In genomic region chr10:53580621-53581081, GRCm38 (mm10) we compare ENCODE assay signal across 8 mouse cellular contexts. TPM values are rescaled to one million over a fixed set of nuclear protein-coding genes. Genes with fewer than 3 reads are reported as not detected.
DNase-seq lines count a peak whose midpoint lies in the region; ATAC-seq and TF ChIP-seq lines count a peak whose summit lies in the region.

No protein-coding gene starts in this region.

- no peaks in the 10 kb centered on the region for H3K27me3 ChIP-seq in lung, embryonic 14.5 days (ENCODE audit: insufficient read depth, low read length)

- peak overlapping the region; percentile 86 for H3K4me2 ChIP-seq in lung, embryonic 14.5 days

- 8% methylated on average over 14 of the region's 14 CpGs for whole genome bisulfite sequencing in lung, embryonic 14.5 days

- H3K27ac ChIP-seq in lung, embryonic 14.5 days (ENCODE audit: low read depth): no peak overlapping the region; the same call in 1 of the 2 replicates

- no peaks in the 10 kb centered on the region; the same call in 1 of the 2 replicates for H3K4me1 ChIP-seq in lung, embryonic 14.5 days (ENCODE audit: insufficient read depth)

- H3K9ac ChIP-seq in lung, embryonic 14.5 days: peak overlapping the region; percentile 50

- no peaks in the 10 kb centered on the region for H3K9me3 ChIP-seq in lung, embryonic 14.5 days (ENCODE audit: low read depth, low read length)

- H3K36me3 ChIP-seq in lung, embryonic 14.5 days (ENCODE audit: insufficient read depth): no peaks in the 10 kb centered on the region

- peak overlapping the region; percentile 44 for H3K4me3 ChIP-seq in lung, embryonic 14.5 days (ENCODE audit: low read depth, low read length)

- peak; percentile 81 for ATAC-seq in frontal cortex, adult (ENCODE audit: low TSS enrichment)
- peak; percentile 71 to 79 for ATAC-seq in hematopoietic stem cell, adult 5-6 weeks (replicated peaks in 1 of 2; ENCODE audit: insufficient read depth in 1 of 2, low FRiP score in 2 of 2, low TSS enrichment in 1 of 2, low read depth in 1 of 2, poor library complexity in 2 of 2, severe bottlenecking in 2 of 2)
- peak; percentile 97 for ATAC-seq in lung, embryonic 14.5 days (ENCODE audit: insufficient read depth)
- ATAC-seq in CD4-positive, CD25-positive, alpha-beta regulatory T cell, adult 4 months: no peak

- DNase-seq in R1 (ENCODE audit: low read depth, low spot score): peak; percentile 48
- peak; percentile 76 to 78 for DNase-seq in cerebellum, postnatal 10 days
- DNase-seq in layer of hippocampus, adult 9-11 months: peak; percentile 38
- peak; percentile 92 for DNase-seq in lung, embryonic 14.5 days
- DNase-seq in ovary, postnatal 10 days (ENCODE audit: low spot score): peak; percentile 41

- TF ChIP-seq CTCF in lung, embryonic 14.5 days (IDR thresholded peaks at IDR 0.05; ENCODE audit: low read depth): no peak

RNA-seq across cellular contexts. Expression of gene Asf1a, which starts 15.9 kb away (rescaled TPM):
- total RNA-seq in hematopoietic stem cell, adult 5-6 weeks (2017): 71.5 and 99.9 TPM in 2 replicates
- 139 and 140 TPM in 2 replicates for polyA plus RNA-seq in lung, embryonic 14.5 days (2014; fragmentation: Nextera tagmentation; extraction: Ambion mirVana)
- polyA plus RNA-seq in CD4-positive, CD25-positive, alpha-beta regulatory T cell, adult 4 months (2017; shearing (Covaris generic)): 10 to 100 TPM in 1 of 2 experiments, 1 to 10 TPM in 1; 6.8 to 10.4 TPM

RNA-seq across cellular contexts. Expression of gene Mcm9, which starts 49.6 kb away (rescaled TPM):
- total RNA-seq in hematopoietic stem cell, adult 5-6 weeks (2017): 25.4 and 54.6 TPM in 2 replicates
- polyA plus RNA-seq in lung, embryonic 14.5 days (2014; fragmentation: Nextera tagmentation; extraction: Ambion mirVana): 13.5 and 15.7 TPM in 2 replicates
- 1 to 10 TPM; 5.0 to 5.3 TPM for polyA plus RNA-seq in CD4-positive, CD25-positive, alpha-beta regulatory T cell, adult 4 months (2017; shearing (Covaris generic))

Comparison
In these comparisons a context has a peak if more than half of its experiments do, and no peak if none do; other contexts are left out.
1. DNase-seq: peak in every context shown above with its lines; median percentile 92 in lung, embryonic 14.5 days; 77 in cerebellum, postnatal 10 days; 48 in R1; 41 in ovary, postnatal 10 days; 38 in layer of hippocampus, adult 9-11 months.
2. RNA of gene Asf1a, which starts 15.9 kb away (polyA plus RNA-seq): 139 to 140 TPM in lung, embryonic 14.5 days; 6.8 to 10.4 TPM in CD4-positive, CD25-positive, alpha-beta regulatory T cell, adult 4 months; every median in the first group is over 10 times any median in the second.